Comparison of ENCODE assay signal across 12 mouse cellular contexts in the genomic region with DNA sequence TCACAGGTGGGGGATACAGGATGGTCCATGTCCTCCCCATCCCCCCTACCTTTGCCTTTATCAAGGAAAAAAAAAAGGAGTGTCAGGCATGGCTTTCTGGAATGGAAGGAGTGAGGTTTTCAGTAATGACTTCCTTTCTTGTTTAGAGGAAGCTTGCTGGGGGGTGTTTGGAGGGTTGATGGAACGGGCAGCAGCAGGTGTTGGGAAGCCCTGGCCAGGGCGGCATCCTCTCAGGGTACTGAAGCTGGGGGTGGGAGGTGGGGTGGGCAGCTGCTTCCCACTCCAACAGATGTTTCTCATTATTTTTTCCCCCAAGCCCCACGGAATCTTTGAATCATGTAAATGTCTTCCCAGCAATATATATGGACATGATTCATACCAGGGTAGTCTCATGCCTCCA. TPM values are rescaled to one million over a fixed set of nuclear protein-coding genes. Genes with fewer than 3 reads are reported as not detected.
DNase-seq lines count a peak whose midpoint lies in the region; ATAC-seq and TF ChIP-seq lines count a peak whose summit lies in the region.
"Had no signal": no experiment of that assay in that cellular context is flagged by ENCODE, and none has a peak within 500 bp of the region (broad histone marks: within the 10 kb centered on the region; RNA-seq: fewer than 3 reads in every experiment).

No protein-coding gene starts in this region.

- H3K4me1 ChIP-seq in heart, embryonic 16.5 days (ENCODE audit: control insufficient read depth, insufficient read depth, low read length): peaks cover 17% of the 10 kb centered on the region
- H3K4me1 ChIP-seq in heart, adult 2 months (ENCODE audit: control insufficient read depth, insufficient read depth, low read length): peaks cover 4% of the 10 kb centered on the region
- peaks cover 10% of the 10 kb centered on the region; the same call in 1 of the 2 replicates for H3K4me1 ChIP-seq in lung, embryonic 14.5 days (ENCODE audit: insufficient read depth)
- H3K4me1 ChIP-seq in liver, embryonic 14.5 days (replicated peaks; ENCODE audit: control insufficient read depth in 2 of 2, insufficient read depth in 2 of 2, low read length in 1 of 2): peaks cover 44 to 45% of the 10 kb centered on the region in 2 experiments
- no peaks in the 10 kb centered on the region for H3K4me1 ChIP-seq in stomach, embryonic 15.5 days
- H3K4me1 ChIP-seq: forebrain, embryonic 13.5 days; midbrain, embryonic 15.5 days had no signal

- intact Hi-C loops in heart, adult 2 months (cut with DNase I): loop anchor here (5.0 kb wide), 2 partner anchors 59 to 114 kb away; no protein-coding TSS in a partner anchor

- no peak overlapping the region for H3K4me2 ChIP-seq in heart, embryonic 16.5 days (ENCODE audit: low read depth, low read length)
- no peak overlapping the region for H3K4me2 ChIP-seq in lung, embryonic 14.5 days
- no peak overlapping the region for H3K4me2 ChIP-seq in liver, embryonic 14.5 days (ENCODE audit: low read depth)
- no peak overlapping the region for H3K4me2 ChIP-seq in stomach, embryonic 15.5 days
- H3K4me2 ChIP-seq: forebrain, embryonic 13.5 days; midbrain, embryonic 15.5 days had no signal

- H3K9ac ChIP-seq in heart, embryonic 16.5 days (ENCODE audit: low read length): no peak overlapping the region
- H3K9ac ChIP-seq in heart, adult 2 months (ENCODE audit: low read depth, low read length): no peak overlapping the region
- no peak overlapping the region for H3K9ac ChIP-seq in lung, embryonic 14.5 days
- H3K9ac ChIP-seq in liver, embryonic 14.5 days (replicated peaks): no peak overlapping the region
- no peak overlapping the region for H3K9ac ChIP-seq in stomach, embryonic 15.5 days
- H3K9ac ChIP-seq: forebrain, embryonic 13.5 days; midbrain, embryonic 15.5 days had no signal

- no peak for TF ChIP-seq EP300 in heart, adult 2 months (IDR thresholded peaks at IDR 0.05; ENCODE audit: insufficient read depth, low read depth, low read length)
- no peak for TF ChIP-seq EP300 in liver, embryonic 14.5 days (IDR thresholded peaks at IDR 0.05; ENCODE audit: low read depth)

- DNase-seq in heart, adult 2 months: no peak
- no peak for DNase-seq in lung, embryonic 14.5 days
- DNase-seq in lung, adult 18-20 months: no peak
- no peak for DNase-seq in liver, embryonic 14.5 days (ENCODE audit: low read depth in 3 of 3, low spot score in 3 of 3)
- no peak for DNase-seq in T-cell, adult 2 months (ENCODE audit: low spot score)
- DNase-seq: cerebellum, adult 9-10 months had no signal

- no peaks in the 10 kb centered on the region for H3K79me2 ChIP-seq in heart, adult 2 months (replicated peaks; ENCODE audit: control insufficient read depth, insufficient read depth, low read length)

- H3K27me3 ChIP-seq in heart, embryonic 16.5 days (ENCODE audit: control insufficient read depth, insufficient read depth, low read length): no peaks in the 10 kb centered on the region
- no peaks in the 10 kb centered on the region for H3K27me3 ChIP-seq in heart, adult 2 months (ENCODE audit: control insufficient read depth, insufficient read depth, low read length)
- H3K27me3 ChIP-seq in lung, embryonic 14.5 days (ENCODE audit: insufficient read depth, low read length): no peaks in the 10 kb centered on the region
- H3K27me3 ChIP-seq in liver, embryonic 14.5 days (ENCODE audit: control insufficient read depth, insufficient read depth, low read length): no peaks in the 10 kb centered on the region
- H3K27me3 ChIP-seq in stomach, embryonic 15.5 days (replicated peaks): no peaks in the 10 kb centered on the region
- H3K27me3 ChIP-seq: forebrain, embryonic 13.5 days; midbrain, embryonic 15.5 days; Patski had no signal

- no peaks in the 10 kb centered on the region for H3K9me3 ChIP-seq in heart, embryonic 16.5 days (replicated peaks; ENCODE audit: control insufficient read depth, low read length)
- H3K9me3 ChIP-seq in lung, embryonic 14.5 days (ENCODE audit: low read depth, low read length): no peaks in the 10 kb centered on the region
- no peaks in the 10 kb centered on the region for H3K9me3 ChIP-seq in liver, embryonic 14.5 days (ENCODE audit: control insufficient read depth, low read length)
- no peaks in the 10 kb centered on the region for H3K9me3 ChIP-seq in stomach, embryonic 15.5 days
- H3K9me3 ChIP-seq: forebrain, embryonic 13.5 days; midbrain, embryonic 15.5 days had no signal

- ATAC-seq in heart, embryonic 16.5 days (replicated peaks; ENCODE audit: extremely low read depth, insufficient read depth, low FRiP score): no peak
- no peak; the same call in 1 of the 2 replicates for ATAC-seq in lung, embryonic 14.5 days (ENCODE audit: insufficient read depth)
- ATAC-seq in liver, embryonic 14.5 days (ENCODE audit: insufficient read depth): no peak
- no peak for ATAC-seq in stomach, embryonic 15.5 days (ENCODE audit: insufficient read depth, low FRiP score, low read depth)
- ATAC-seq: forebrain, embryonic 13.5 days; hindbrain, embryonic 16.5 days; midbrain, embryonic 15.5 days had no signal

- no peak overlapping the region for H3K4me3 ChIP-seq in heart, embryonic 16.5 days (ENCODE audit: low read length)
- H3K4me3 ChIP-seq in heart, adult 2 months: no peak overlapping the region
- no peak overlapping the region for H3K4me3 ChIP-seq in lung, embryonic 14.5 days (ENCODE audit: low read depth, low read length)
- H3K4me3 ChIP-seq in liver, embryonic 14.5 days (ENCODE audit: insufficient read depth in 1 of 2, low read depth in 2 of 2, low read length in 2 of 2): no peak overlapping the region
- no peak overlapping the region for H3K4me3 ChIP-seq in stomach, embryonic 15.5 days (replicated peaks)
- H3K4me3 ChIP-seq: forebrain, embryonic 13.5 days; midbrain, embryonic 15.5 days had no signal

- 65% methylated on average over 3 of the region's 3 CpGs for WGBS in heart, embryonic 16.5 days
- WGBS in heart, adult 2 months: 70% methylated on average over 3 of the region's 3 CpGs
- WGBS in lung, embryonic 14.5 days: 31% methylated on average over 3 of the region's 3 CpGs
- WGBS in liver, embryonic 14.5 days (ENCODE audit: insufficient replicate concordance): 78% methylated on average over 3 of the region's 3 CpGs
- 59% methylated on average over 3 of the region's 3 CpGs for WGBS in stomach, embryonic 15.5 days

- no peak for TF ChIP-seq CTCF in heart, adult 2 months (IDR thresholded peaks at IDR 0.05)
- no peak for TF ChIP-seq CTCF in lung, embryonic 14.5 days (IDR thresholded peaks at IDR 0.05; ENCODE audit: low read depth)
- TF ChIP-seq CTCF in liver, embryonic 14.5 days (IDR thresholded peaks at IDR 0.05; ENCODE audit: low read depth): no peak

- no peaks in the 10 kb centered on the region for H3K36me3 ChIP-seq in heart, embryonic 16.5 days (ENCODE audit: control insufficient read depth, insufficient read depth)
- no peaks in the 10 kb centered on the region for H3K36me3 ChIP-seq in heart, adult 2 months (ENCODE audit: control insufficient read depth, insufficient read depth, low read length)
- H3K36me3 ChIP-seq in lung, embryonic 14.5 days (ENCODE audit: insufficient read depth): no peaks in the 10 kb centered on the region
- no peaks in the 10 kb centered on the region for H3K36me3 ChIP-seq in liver, embryonic 14.5 days (replicated peaks; ENCODE audit: control insufficient read depth, insufficient read depth, low read depth)
- no peaks in the 10 kb centered on the region for H3K36me3 ChIP-seq in stomach, embryonic 15.5 days
- H3K36me3 ChIP-seq: midbrain, embryonic 15.5 days had no signal

- H3K27ac ChIP-seq in heart, embryonic 16.5 days (ENCODE audit: low read length): peak overlapping the region; percentile 26
- no peak overlapping the region; the same call in 1 of the 2 replicates for H3K27ac ChIP-seq in heart, adult 2 months
- 0 out of 2 replicates have a peak overlapping the region, but pooled peaks have one; percentile 30 for H3K27ac ChIP-seq in lung, embryonic 14.5 days (ENCODE audit: low read depth)
- peak overlapping the region; percentile 64 for H3K27ac ChIP-seq in liver, embryonic 14.5 days
- peak overlapping the region; percentile 22; the same call in 1 of the 2 replicates for H3K27ac ChIP-seq in stomach, embryonic 15.5 days
- H3K27ac ChIP-seq: forebrain, embryonic 13.5 days; midbrain, embryonic 15.5 days had no signal

- TF ChIP-seq POLR2A in heart, adult 2 months (IDR thresholded peaks at IDR 0.05; ENCODE audit: insufficient read depth, low read depth, low read length): no peak

RNA-seq across cellular contexts. Expression of gene Wipi1, which starts 50.3 kb away (rescaled TPM):
- polyA plus RNA-seq in heart, embryonic 16.5 days (2015; fragmentation: Nextera tagmentation; extraction: Ambion mirVana): 51.6 and 55.3 TPM in 2 replicates
- 100 to 1,000 TPM in 1 of 2 experiments, 10 to 100 TPM in 1; 92.3 to 110 TPM for total RNA-seq in heart, adult 2 months (2021)
- polyA plus RNA-seq in heart, adult 2 months (2012; rRNA removed): 74.6 and 85.7 TPM in 2 replicates
- 24.1 and 24.9 TPM in 2 replicates for polyA plus RNA-seq in lung, embryonic 14.5 days (2014; fragmentation: Nextera tagmentation; extraction: Ambion mirVana)
- polyA plus RNA-seq in liver, embryonic 14.5 days (2012; rRNA removed): 8.3 and 11.9 TPM in 2 replicates
- polyA plus RNA-seq in liver, embryonic 14.5 days (2014; fragmentation: Nextera tagmentation; extraction: Ambion mirVana): 9.0 and 13.4 TPM in 2 replicates
- polyA plus RNA-seq in stomach, embryonic 15.5 days (2015; fragmentation: Nextera tagmentation; extraction: Ambion mirVana): 36.4 and 37.5 TPM in 2 replicates
